Mouse (Mus musculus): ENCODE data around the gene Islr.

Islr gene

GRCm38 (mm10) chr9:58196610-58197567 lies 7.2 kb downstream of the Islr start:
- DNase-seq, result no peak

- DNase-seq, result no peak
These were observed 8.0 kb downstream of the Islr start for GRCm38 (mm10) chr9:58196141-58196540.

GRCm38 (mm10) chr9:58195671-58196070 lies 8.4 kb downstream of the Islr start:
- no peak for DNase-seq

GRCm38 (mm10) chr9:58194222-58194621 lies 9.9 kb downstream of the Islr start:
- no peak for DNase-seq

GRCm38 (mm10) chr9:58184456-58184855 lies 19.6 kb downstream of the Islr start:
- no peak for DNase-seq

GRCm38 (mm10) chr9:58179390-58179789 lies 24.7 kb downstream of the Islr start:
- DNase-seq, result no peak

- DNase-seq, result no peak
These were observed 26.9 kb downstream of the Islr start for GRCm38 (mm10) chr9:58177165-58177564.

- no peak for DNase-seq
These were observed 28.2 kb downstream of the Islr start for GRCm38 (mm10) chr9:58175745-58176487.

- no peak for DNase-seq
These were observed 29.3 kb downstream of the Islr start for GRCm38 (mm10) chr9:58174818-58175251.

GRCm38 (mm10) chr9:58172863-58173262 lies 31.2 kb downstream of the Islr start:
- DNase-seq, result no peak

GRCm38 (mm10) chr9:58169426-58169825 lies 34.7 kb downstream of the Islr start:
- DNase-seq, result no peak

- DNase-seq, result no peak
These were observed 35.2 kb downstream of the Islr start for GRCm38 (mm10) chr9:58168880-58169279.

- DNase-seq, result no peak
These were observed 38.3 kb downstream of the Islr start for GRCm38 (mm10) chr9:58165779-58166178.

- DNase-seq, result no peak
These were observed 41.0 kb downstream of the Islr start for GRCm38 (mm10) chr9:58163146-58163545.

GRCm38 (mm10) chr9:58162173-58162572 lies 41.9 kb downstream of the Islr start:
- DNase-seq, result no peak

GRCm38 (mm10) chr9:58160315-58160714 lies 43.8 kb downstream of the Islr start:
- DNase-seq, result no peak

- no peak for DNase-seq
These were observed 44.3 kb downstream of the Islr start for GRCm38 (mm10) chr9:58159855-58160254.

- DNase-seq, result no peak
These were observed 45.4 kb downstream of the Islr start for GRCm38 (mm10) chr9:58158541-58159311.

GRCm38 (mm10) chr9:58157838-58158237 lies 46.3 kb downstream of the Islr start:
- DNase-seq, result no peak

GRCm38 (mm10) chr9:58156819-58157560 lies 47.1 kb downstream of the Islr start:
- DNase-seq, result no peak

- no peak for DNase-seq
These were observed 48.7 kb downstream of the Islr start for GRCm38 (mm10) chr9:58155366-58155765.

GRCm38 (mm10) chr9:58153095-58153494 lies 51.0 kb downstream of the Islr start:
- no peak for DNase-seq
